Mouse (Mus musculus) intestine, embryonic 14.5 days (tissue): Measurements from ENCODE around the gene Fbxl22. TPM values are rescaled to one million over a fixed set of nuclear protein-coding genes. Genes with fewer than 3 reads are reported as not detected.

ENCODE experiments used
- ATAC-seq: fragments of 200-750 bp; cut with Nextera tagmentation; replicated peaks from 2 replicates; pipeline ENCODE4 v1.8.0; 2017; ENCODE audit warnings: low read depth, moderate number of reproducible peaks, moderate TSS enrichment, moderate library complexity; ENCODE audit not compliant: low FRiP score, low TSS enrichment
- DNase-seq: peaks from one replicate; pipeline ENCODE4 v3.0.0-alpha.2; 2018; ENCODE audit warnings: low spot score
- H3K27ac ChIP-seq: fragments of 300-500 bp; sonication (generic); 2 replicates; pipeline ENCODE4 v1.5.1; 2014; ENCODE audit warnings: low read depth, mild to moderate bottlenecking, control low read depth
- H3K27me3 ChIP-seq: fragments of 300-500 bp; sonication (generic); replicated peaks from 2 replicates; pipeline ENCODE4 v1.6.1; 2014; ENCODE audit warnings: low read length, control low read depth; ENCODE audit not compliant: control insufficient read depth, insufficient read depth
- H3K36me3 ChIP-seq: fragments of 300-500 bp; sonication (generic); 2 replicates; pipeline ENCODE4 v1.6.1; 2014; ENCODE audit warnings: low read length, control low read depth; ENCODE audit not compliant: control insufficient read depth, insufficient read depth
- H3K4me1 ChIP-seq: fragments of 300-500 bp; sonication (generic); replicated peaks from 2 replicates; pipeline ENCODE4 v1.6.1; 2014; ENCODE audit warnings: low read length, control low read depth, mixed read lengths; ENCODE audit not compliant: control insufficient read depth, insufficient read depth
- H3K4me2 ChIP-seq: fragments of 300-500 bp; sonication (generic); 2 replicates; pipeline ENCODE4 v1.6.1; 2014; ENCODE audit warnings: low read length
- H3K4me3 ChIP-seq: fragments of 300-500 bp; sonication (generic); 2 replicates; pipeline ENCODE4 v1.5.1; 2014; ENCODE audit warnings: low read depth, low read length, control low read depth, mixed read lengths
- H3K9ac ChIP-seq: fragments of 300-500 bp; sonication (generic); 2 replicates; pipeline ENCODE4 v1.6.1; 2014; ENCODE audit warnings: mild to moderate bottlenecking, low read length
- H3K9me3 ChIP-seq: fragments of 300-500 bp; sonication (generic); 2 replicates; pipeline ENCODE4 v1.6.1; 2016; ENCODE audit warnings: low read length, control low read depth; ENCODE audit not compliant: control insufficient read depth
- WGBS: fragments of 180-500 bp; shearing (Covaris S2); extraction: QIAGEN DNeasy Blood & Tissue Kit; methylation state at CpG from one replicate; pipeline ENCODE4 v1.1.7; 2014; 5-methylcytosine and 5-hydroxymethylcytosine counted together
- polyA plus RNA-seq: library from polyadenylated mRNA; unstranded; fragments of >200 nt; fragmentation: Nextera tagmentation; extraction: Ambion mirVana; gene quantifications from 2 replicates; pipeline ENCODE4 v1.2.1, GENCODE M21; 2014

Fbxl22 gene
- polyA plus RNA-seq, result 14.2 and 14.7 TPM in 2 replicates

GRCm38 (mm10) chr9:66514256-66514770, at the start of gene Fbxl22:
Fbxl22 (minus strand) TSS chr9:66514593.
- peak within 1 kb of the TSS; percentile 98 for H3K27ac ChIP-seq
- H3K4me3 ChIP-seq, result peak within 1 kb of the TSS; percentile 69
- peak; percentile 85 for DNase-seq
- no peaks in the 10 kb centered on the region for H3K9me3 ChIP-seq
- no peaks in the 10 kb centered on the region for H3K27me3 ChIP-seq
- peaks cover 25% of the 10 kb centered on the region for H3K4me1 ChIP-seq
- peak; percentile 17 for ATAC-seq
- H3K36me3 ChIP-seq, result peaks cover 53% of the 10 kb centered on the region
- WGBS, result 39% methylated on average over 17 of the region's 17 CpGs
- peak within 1 kb of the TSS; percentile 99 for H3K4me2 ChIP-seq
- H3K9ac ChIP-seq, result peak within 1 kb of the TSS; percentile 41

GRCm38 (mm10) chr9:66562215-66562614, 47.8 kb upstream of the Fbxl22 start:
- Histone ChIP-seq H3K36me3 (no peaks in the 10 kb centered on the region), H3K4me1 (0 out of 2 replicates have a peak, but pooled peaks cover 5% of the 10 kb centered on the region), H3K9ac (no peak overlapping the region), H3K27me3 (no peaks in the 10 kb centered on the region), H3K27ac (no peak overlapping the region), H3K4me2 (no peak overlapping the region), H3K9me3 (no peaks in the 10 kb centered on the region), H3K4me3 (no peak overlapping the region)
- DNase-seq, result no peak
- 74% methylated on average over 1 of the region's 1 CpGs for WGBS
- ATAC-seq, result no peak

- 89% methylated on average over 2 of the region's 2 CpGs for WGBS
- Histone ChIP-seq H3K36me3 (no peaks in the 10 kb centered on the region), H3K4me3 (no peak overlapping the region), H3K9ac (no peak overlapping the region), H3K4me2 (no peak overlapping the region), H3K27me3 (no peaks in the 10 kb centered on the region), H3K27ac (no peak overlapping the region), H3K9me3 (no peaks in the 10 kb centered on the region), H3K4me1 (0 out of 2 replicates have a peak, but pooled peaks cover 3% of the 10 kb centered on the region)
- ATAC-seq (no peak), DNase-seq (no peak)
These were observed 47.1 kb upstream of the Fbxl22 start for GRCm38 (mm10) chr9:66561496-66561895.

- Histone ChIP-seq H3K9ac (no peak overlapping the region), H3K27me3 (no peaks in the 10 kb centered on the region), H3K36me3 (peaks cover 3% of the 10 kb centered on the region; the same call in 1 of the 2 replicates), H3K4me1 (0 out of 2 replicates have a peak, but pooled peaks cover 3% of the 10 kb centered on the region), H3K4me2 (no peak overlapping the region), H3K4me3 (no peak overlapping the region), H3K27ac (no peak overlapping the region), H3K9me3 (no peaks in the 10 kb centered on the region)
- DNase-seq, result no peak
- 49% methylated on average over 1 of the region's 1 CpGs for WGBS
- ATAC-seq, result no peak
These were observed 46.3 kb upstream of the Fbxl22 start for GRCm38 (mm10) chr9:66560728-66561127.

- Histone ChIP-seq H3K27ac (peak overlapping the region; percentile 30; the same call in 1 of the 2 replicates), H3K4me3 (no peak overlapping the region), H3K9me3 (no peaks in the 10 kb centered on the region), H3K4me2 (no peak overlapping the region), H3K4me1 (0 out of 2 replicates have a peak, but pooled peaks cover 3% of the 10 kb centered on the region), H3K27me3 (no peaks in the 10 kb centered on the region), H3K36me3 (peaks cover 4% of the 10 kb centered on the region; the same call in 1 of the 2 replicates), H3K9ac (no peak overlapping the region)
- no peak for DNase-seq
- 24% methylated on average over 2 of the region's 2 CpGs for WGBS
- 0 out of 2 replicates have a peak, but pooled peaks have one; percentile 55 for ATAC-seq
These were observed 45.9 kb upstream of the Fbxl22 start for GRCm38 (mm10) chr9:66560295-66560694.

- H3K27ac ChIP-seq, result peak overlapping the region; percentile 30; the same call in 1 of the 2 replicates
- DNase-seq (no peak), ATAC-seq (no peak)
These were observed 44.6 kb upstream of the Fbxl22 start for GRCm38 (mm10) chr9:66558971-66559370.

GRCm38 (mm10) chr9:66542785-66543184, 28.4 kb upstream of the Fbxl22 start:
- 82% methylated on average over 4 of the region's 4 CpGs for WGBS
- H3K4me1 ChIP-seq, result no peaks in the 10 kb centered on the region
- H3K9me3 ChIP-seq, result no peaks in the 10 kb centered on the region
- H3K27ac ChIP-seq, result no peak overlapping the region
- no peak overlapping the region for H3K4me2 ChIP-seq
- ATAC-seq (no peak), DNase-seq (no peak)
- no peak overlapping the region for H3K4me3 ChIP-seq
- H3K9ac ChIP-seq, result no peak overlapping the region
- H3K36me3 ChIP-seq, result peaks cover 89% of the 10 kb centered on the region
- no peaks in the 10 kb centered on the region for H3K27me3 ChIP-seq

More at GRCm38 (mm10) chr9:66558971-66559370, 44.6 kb upstream of the Fbxl22 start:
- Histone ChIP-seq H3K9ac (no peak overlapping the region), H3K4me3 (no peak overlapping the region), H3K4me2 (no peak overlapping the region), H3K4me1 (0 out of 2 replicates have a peak, but pooled peaks cover 3% of the 10 kb centered on the region), H3K36me3 (peaks cover 4% of the 10 kb centered on the region; the same call in 1 of the 2 replicates), H3K27me3 (no peaks in the 10 kb centered on the region), H3K9me3 (no peaks in the 10 kb centered on the region)
- WGBS, result 87% methylated on average over 4 of the region's 4 CpGs

GRCm38 (mm10) chr9:66521595-66521994, 7.2 kb upstream of the Fbxl22 start:
- 93% methylated on average over 3 of the region's 3 CpGs for WGBS
- H3K4me2 ChIP-seq, result no peak overlapping the region
- no peak for ATAC-seq
- peaks cover 93% of the 10 kb centered on the region for H3K36me3 ChIP-seq
- no peak overlapping the region for H3K27ac ChIP-seq
- H3K27me3 ChIP-seq, result no peaks in the 10 kb centered on the region
- H3K4me3 ChIP-seq, result no peak overlapping the region
- no peak for DNase-seq
- H3K9ac ChIP-seq, result no peak overlapping the region
- no peaks in the 10 kb centered on the region for H3K4me1 ChIP-seq
- no peaks in the 10 kb centered on the region for H3K9me3 ChIP-seq

GRCm38 (mm10) chr9:66520299-66520698, 5.9 kb upstream of the Fbxl22 start:
- H3K27ac ChIP-seq, result no peak overlapping the region
- no peak overlapping the region for H3K4me2 ChIP-seq
- no peak overlapping the region for H3K9ac ChIP-seq
- no peaks in the 10 kb centered on the region for H3K9me3 ChIP-seq
- H3K27me3 ChIP-seq, result no peaks in the 10 kb centered on the region
- no peaks in the 10 kb centered on the region for H3K4me1 ChIP-seq
- DNase-seq (no peak), ATAC-seq (no peak)
- H3K36me3 ChIP-seq, result peaks cover 90% of the 10 kb centered on the region
- H3K4me3 ChIP-seq, result no peak overlapping the region
- 93% methylated on average over 4 of the region's 4 CpGs for WGBS
